Mouse (Mus musculus): ENCODE data around the gene Palmd. TPM values are rescaled to one million over a fixed set of nuclear protein-coding genes. Genes with fewer than 3 reads are reported as not detected.

Palmd gene
- total and polyA plus RNA-seq, 2 experiments from 2014 or later = 7.9 to 29.7 TPM

DNA sequence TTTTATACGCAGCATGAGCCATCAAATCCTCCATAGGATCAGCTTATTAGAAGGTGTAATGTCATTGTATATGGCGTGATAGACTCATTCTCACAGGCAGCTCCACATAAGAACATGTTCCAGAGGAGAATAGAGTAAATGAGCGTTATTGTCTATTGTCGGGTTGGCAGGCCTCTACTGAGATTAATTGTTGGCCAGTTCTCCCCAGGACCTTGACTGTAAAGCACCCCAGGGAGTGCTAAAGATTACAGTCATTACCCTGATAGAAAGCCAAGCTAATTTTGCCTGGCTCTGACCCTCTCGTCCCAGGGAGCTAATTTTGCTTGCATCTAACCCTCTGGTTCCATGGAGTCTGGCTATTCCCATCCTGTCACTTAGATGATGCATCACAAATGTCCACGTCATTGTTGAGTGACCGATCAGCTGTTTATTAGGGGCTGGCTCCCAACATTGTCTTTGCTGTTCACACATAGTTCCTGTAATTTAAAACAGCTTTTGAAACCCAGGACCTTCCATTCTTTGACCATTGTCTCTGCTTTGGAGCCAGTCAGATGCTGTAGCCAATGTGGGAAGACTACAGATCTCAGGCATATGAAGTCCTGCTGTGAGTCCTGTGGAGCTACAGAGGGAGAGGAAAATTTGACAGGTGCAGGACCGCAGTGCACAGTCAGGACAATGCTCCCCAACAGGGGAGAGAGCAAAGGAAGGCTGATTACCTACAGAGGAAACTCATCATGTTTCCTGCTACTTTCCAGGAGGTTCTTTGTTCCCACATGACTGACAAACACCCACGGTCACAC lies 33.1 kb upstream of the Palmd start:
- ATAC-seq (ENCODE audit: insufficient read depth, low read depth) (no peak), DNase-seq (ENCODE audit: low spot score) (no peak)
- no peak overlapping the region for H3K4me2 ChIP-seq (ENCODE audit: low read depth, low read length)
- H3K4me3 ChIP-seq (ENCODE audit: low read depth, low read length) = no peak overlapping the region
- no peaks in the 10 kb centered on the region for H3K27me3 ChIP-seq (ENCODE audit: control insufficient read depth, insufficient read depth, low read length)
- TF ChIP-seq CTCF (IDR thresholded peaks at IDR 0.05; ENCODE audit: low read depth) (no peak), EP300 (IDR thresholded peaks at IDR 0.05; ENCODE audit: low read depth) (no peak)
- H3K9ac ChIP-seq (replicated peaks; ENCODE audit: low read depth, low read length) = no peak overlapping the region
- no peak overlapping the region for H3K27ac ChIP-seq (ENCODE audit: low read depth)
- H3K9me3 ChIP-seq (replicated peaks; ENCODE audit: control insufficient read depth, low read length) = no peaks in the 10 kb centered on the region
- peaks cover 6% of the 10 kb centered on the region; the same call in 1 of the 2 replicates for H3K4me1 ChIP-seq (ENCODE audit: control insufficient read depth, insufficient read depth)
- WGBS = 53% methylated on average over 9 of the region's 9 CpGs
- H3K36me3 ChIP-seq (replicated peaks; ENCODE audit: control insufficient read depth, insufficient read depth, low read length) = no peaks in the 10 kb centered on the region

DNA sequence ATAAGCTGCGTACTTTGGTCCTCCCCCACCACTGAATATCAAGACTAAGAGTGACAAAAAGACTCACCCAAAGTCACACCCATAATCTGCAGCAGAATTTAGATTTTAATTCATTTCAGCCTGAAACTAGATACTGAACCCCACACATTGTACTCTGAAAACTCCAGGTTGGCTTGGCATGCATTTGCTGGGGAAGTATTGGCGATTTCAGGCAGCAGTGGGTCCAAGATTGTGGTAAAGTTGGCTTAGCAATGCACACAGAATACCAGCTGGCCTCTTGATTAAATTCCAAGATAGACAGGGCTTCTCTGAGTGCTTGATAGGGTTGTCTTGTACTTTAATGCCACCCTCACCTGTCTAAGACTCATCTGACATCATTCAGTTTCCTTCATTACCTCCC lies 24.2 kb upstream of the Palmd start:
- ATAC-seq (ENCODE audit: insufficient read depth, low read depth) (no peak), DNase-seq (ENCODE audit: low spot score) (no peak)
- Histone ChIP-seq H3K4me2 (ENCODE audit: low read depth, low read length) (no peak overlapping the region), H3K4me3 (ENCODE audit: low read depth, low read length) (no peak overlapping the region), H3K27me3 (ENCODE audit: control insufficient read depth, insufficient read depth, low read length) (no peaks in the 10 kb centered on the region), H3K9ac (replicated peaks; ENCODE audit: low read depth, low read length) (no peak overlapping the region), H3K4me1 (ENCODE audit: control insufficient read depth, insufficient read depth) (no peaks in the 10 kb centered on the region), H3K27ac (ENCODE audit: low read depth) (no peak overlapping the region), H3K36me3 (replicated peaks; ENCODE audit: control insufficient read depth, insufficient read depth, low read length) (no peaks in the 10 kb centered on the region), H3K9me3 (replicated peaks; ENCODE audit: control insufficient read depth, low read length) (no peaks in the 10 kb centered on the region)
- TF ChIP-seq EP300 (IDR thresholded peaks at IDR 0.05; ENCODE audit: low read depth) (no peak), CTCF (IDR thresholded peaks at IDR 0.05; ENCODE audit: low read depth) (no peak)
- 75% methylated on average over 2 of the region's 2 CpGs for WGBS

DNA sequence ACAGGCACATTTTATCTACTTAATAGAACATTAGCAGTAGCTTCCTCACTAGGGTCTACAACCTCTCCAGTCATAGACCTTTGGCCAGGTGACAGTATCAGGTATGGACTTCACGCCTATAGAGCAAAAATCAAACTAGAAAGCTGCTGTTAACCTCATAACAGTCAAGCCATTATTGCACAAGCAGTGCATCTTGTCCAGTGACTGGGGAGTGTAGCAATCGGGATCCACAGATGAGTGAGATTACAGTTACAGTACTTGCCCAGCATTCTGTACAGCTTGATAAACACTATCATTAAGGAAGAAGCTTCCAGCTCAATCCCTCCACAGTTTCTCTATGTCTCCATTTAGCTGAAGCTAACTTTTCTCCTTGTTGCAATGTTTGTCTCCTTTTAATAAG lies 22.4 kb upstream of the Palmd start:
- no peaks in the 10 kb centered on the region for H3K36me3 ChIP-seq (replicated peaks; ENCODE audit: control insufficient read depth, insufficient read depth, low read length)
- TF ChIP-seq EP300 (IDR thresholded peaks at IDR 0.05; ENCODE audit: low read depth) = no peak
- TF ChIP-seq CTCF (IDR thresholded peaks at IDR 0.05; ENCODE audit: low read depth) = no peak
- WGBS = 77% methylated on average over 2 of the region's 2 CpGs
- H3K27me3 ChIP-seq (ENCODE audit: control insufficient read depth, insufficient read depth, low read length) = no peaks in the 10 kb centered on the region
- H3K4me3 ChIP-seq (ENCODE audit: low read depth, low read length) = no peak overlapping the region
- ATAC-seq (ENCODE audit: insufficient read depth, low read depth) (no peak), DNase-seq (ENCODE audit: low spot score) (no peak)
- no peaks in the 10 kb centered on the region for H3K9me3 ChIP-seq (replicated peaks; ENCODE audit: control insufficient read depth, low read length)
- no peaks in the 10 kb centered on the region for H3K4me1 ChIP-seq (ENCODE audit: control insufficient read depth, insufficient read depth)
- no peak overlapping the region for H3K9ac ChIP-seq (replicated peaks; ENCODE audit: low read depth, low read length)
- no peak overlapping the region for H3K27ac ChIP-seq (ENCODE audit: low read depth)
- H3K4me2 ChIP-seq (ENCODE audit: low read depth, low read length) = no peak overlapping the region

DNA sequence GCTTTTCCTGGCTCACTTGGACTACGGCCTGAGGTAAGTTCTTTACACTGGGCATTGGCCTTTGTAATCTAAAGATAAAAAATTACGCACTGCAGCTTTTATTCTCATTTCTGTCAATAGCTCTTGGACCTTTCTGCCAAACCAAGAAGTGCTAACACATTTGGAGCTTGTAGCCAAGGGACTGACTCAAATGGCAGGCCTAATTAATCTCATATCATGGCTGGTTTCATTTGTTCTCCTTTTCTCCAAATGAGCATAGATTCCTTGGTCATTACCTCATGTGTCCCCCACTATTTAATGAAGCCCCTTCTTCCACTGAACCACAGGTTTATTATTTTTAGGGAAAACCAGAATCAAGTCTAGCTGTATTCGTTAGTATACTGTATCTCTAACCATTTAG lies 19.4 kb upstream of the Palmd start:
- ATAC-seq (ENCODE audit: insufficient read depth, low read depth) = no peak
- H3K27me3 ChIP-seq (ENCODE audit: control insufficient read depth, insufficient read depth, low read length) = no peaks in the 10 kb centered on the region

DNA sequence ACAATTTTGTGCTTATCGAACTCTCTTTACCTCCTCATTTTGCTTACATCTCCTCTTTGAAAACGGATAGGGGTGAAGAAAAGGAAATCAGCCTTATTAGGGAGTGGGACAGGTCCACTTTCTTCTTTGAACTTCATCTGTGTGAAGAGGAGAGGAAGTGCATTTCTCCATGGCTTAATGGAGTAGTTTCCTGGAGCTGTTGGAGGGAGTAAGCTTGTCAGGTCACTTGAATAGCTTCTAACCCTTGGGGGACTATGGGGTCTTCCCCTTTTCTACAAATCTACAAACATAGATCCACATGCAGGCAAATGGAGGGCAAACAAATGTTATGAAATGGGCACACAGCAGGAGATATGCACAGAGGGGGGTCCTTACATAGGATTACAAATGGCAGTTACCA lies 17.7 kb upstream of the Palmd start:
- Histone ChIP-seq H3K27ac (ENCODE audit: low read depth) (no peak overlapping the region), H3K27me3 (ENCODE audit: control insufficient read depth, insufficient read depth, low read length) (no peaks in the 10 kb centered on the region), H3K9me3 (replicated peaks; ENCODE audit: control insufficient read depth, low read length) (no peaks in the 10 kb centered on the region), H3K4me1 (ENCODE audit: control insufficient read depth, insufficient read depth) (no peaks in the 10 kb centered on the region), H3K4me2 (ENCODE audit: low read depth, low read length) (no peak overlapping the region), H3K4me3 (ENCODE audit: low read depth, low read length) (no peak overlapping the region), H3K9ac (replicated peaks; ENCODE audit: low read depth, low read length) (no peak overlapping the region), H3K36me3 (replicated peaks; ENCODE audit: control insufficient read depth, insufficient read depth, low read length) (no peaks in the 10 kb centered on the region)
- DNase-seq (ENCODE audit: low spot score) (no peak), ATAC-seq (ENCODE audit: insufficient read depth, low read depth) (no peak)
- 51% methylated on average over 2 of the region's 2 CpGs for WGBS
- TF ChIP-seq EP300 (IDR thresholded peaks at IDR 0.05; ENCODE audit: low read depth) (no peak), CTCF (IDR thresholded peaks at IDR 0.05; ENCODE audit: low read depth) (no peak)

More for the DNA sequence above, 19.4 kb upstream of the Palmd start:
- no peak for DNase-seq (ENCODE audit: low spot score)
- H3K27ac ChIP-seq (ENCODE audit: low read depth) = no peak overlapping the region
- H3K4me2 ChIP-seq (ENCODE audit: low read depth, low read length) = no peak overlapping the region
- no peaks in the 10 kb centered on the region for H3K4me1 ChIP-seq (ENCODE audit: control insufficient read depth, insufficient read depth)
- H3K9ac ChIP-seq (replicated peaks; ENCODE audit: low read depth, low read length) = no peak overlapping the region
- no peak overlapping the region for H3K4me3 ChIP-seq (ENCODE audit: low read depth, low read length)
- no peaks in the 10 kb centered on the region for H3K9me3 ChIP-seq (replicated peaks; ENCODE audit: control insufficient read depth, low read length)
- no peaks in the 10 kb centered on the region for H3K36me3 ChIP-seq (replicated peaks; ENCODE audit: control insufficient read depth, insufficient read depth, low read length)
- no peak for TF ChIP-seq CTCF (IDR thresholded peaks at IDR 0.05; ENCODE audit: low read depth)
- TF ChIP-seq EP300 (IDR thresholded peaks at IDR 0.05; ENCODE audit: low read depth) = no peak
- 73% methylated on average over 3 of the region's 3 CpGs for WGBS

DNA sequence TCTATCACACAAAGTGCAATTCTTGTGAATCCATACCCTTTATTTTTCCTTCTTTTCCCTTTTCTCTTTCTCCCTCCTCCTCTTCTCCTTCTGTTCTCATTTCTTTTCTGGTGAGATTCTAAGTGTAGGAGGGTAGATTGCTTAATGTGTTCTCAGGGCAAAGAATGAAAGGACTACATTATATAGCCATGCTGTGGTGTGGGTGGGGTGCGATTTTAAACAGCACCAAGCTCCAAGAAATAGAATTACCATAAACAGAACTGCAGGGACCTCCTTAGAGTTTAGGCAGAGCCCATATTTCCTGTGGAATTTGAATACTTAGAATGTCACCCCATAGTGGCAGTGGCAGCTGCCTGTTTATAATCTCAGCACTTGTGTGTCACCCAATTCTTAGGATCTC lies 17.0 kb upstream of the Palmd start:
- Histone ChIP-seq H3K4me3 (ENCODE audit: low read depth, low read length) (no peak overlapping the region), H3K27me3 (ENCODE audit: control insufficient read depth, insufficient read depth, low read length) (no peaks in the 10 kb centered on the region), H3K27ac (ENCODE audit: low read depth) (no peak overlapping the region), H3K4me1 (ENCODE audit: control insufficient read depth, insufficient read depth) (no peaks in the 10 kb centered on the region), H3K9me3 (replicated peaks; ENCODE audit: control insufficient read depth, low read length) (no peaks in the 10 kb centered on the region), H3K4me2 (ENCODE audit: low read depth, low read length) (no peak overlapping the region), H3K9ac (replicated peaks; ENCODE audit: low read depth, low read length) (no peak overlapping the region), H3K36me3 (replicated peaks; ENCODE audit: control insufficient read depth, insufficient read depth, low read length) (no peaks in the 10 kb centered on the region)
- ATAC-seq (ENCODE audit: insufficient read depth, low read depth) (no peak), DNase-seq (ENCODE audit: low spot score) (no peak)
- WGBS = 50% methylated on average over 1 of the region's 1 CpGs
- TF ChIP-seq EP300 (IDR thresholded peaks at IDR 0.05; ENCODE audit: low read depth) = no peak
- TF ChIP-seq CTCF (IDR thresholded peaks at IDR 0.05; ENCODE audit: low read depth) = no peak
